Mouse (Mus musculus): ENCODE results near the gene Mfn2.
A peak's percentile ranks its signal among the peaks of the same experiment; 100 is the strongest.

Mfn2 gene

DNA sequence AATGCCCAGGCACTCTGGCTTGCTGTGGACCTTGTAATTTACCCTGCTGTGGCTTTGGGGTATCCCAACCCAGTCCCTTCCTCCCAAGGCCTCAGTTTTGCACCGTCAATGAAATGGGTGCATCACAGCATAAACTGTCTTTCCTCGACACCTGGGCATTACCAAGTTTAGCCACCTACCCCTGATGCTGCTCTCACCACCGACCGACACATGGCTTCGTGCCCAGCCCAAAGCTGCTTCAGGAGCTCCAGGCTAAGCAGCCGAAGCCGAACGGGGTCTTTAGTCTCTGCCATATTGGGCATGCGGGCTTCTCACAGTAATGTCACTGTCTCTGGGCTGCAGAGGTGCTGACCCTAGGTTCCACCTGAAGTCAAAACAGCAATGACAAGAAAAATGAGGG is 38.4 kb downstream of the Mfn2 start:
- no peak for DNase-seq

GRCm38 (mm10) chr4:147865651-147866050 is 38.9 kb downstream of the Mfn2 start:
- no peak for DNase-seq

DNA sequence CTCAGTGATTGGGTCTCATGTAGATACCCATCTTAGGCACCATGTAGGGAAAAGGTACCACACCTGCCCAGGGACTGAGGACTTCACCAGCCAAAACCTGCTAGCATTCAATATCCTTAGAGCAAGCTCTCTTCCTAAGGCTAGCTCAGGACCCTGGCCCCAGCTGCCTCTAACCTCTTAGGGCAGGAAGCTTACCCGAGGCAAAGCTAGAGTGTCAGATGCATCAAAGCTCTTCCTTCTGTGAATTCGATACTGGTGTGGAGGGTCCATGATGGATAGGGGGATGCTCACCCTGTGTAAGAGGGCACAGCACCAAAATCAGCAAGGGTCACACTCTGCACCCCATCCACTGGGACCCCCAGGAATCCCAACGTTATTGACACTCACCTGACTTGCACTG is 42.5 kb downstream of the Mfn2 start:
- DNase-seq = no peak

GRCm38 (mm10) chr4:147850776-147851175 is 53.7 kb downstream of the Mfn2 start:
- DNase-seq = no peak

DNA sequence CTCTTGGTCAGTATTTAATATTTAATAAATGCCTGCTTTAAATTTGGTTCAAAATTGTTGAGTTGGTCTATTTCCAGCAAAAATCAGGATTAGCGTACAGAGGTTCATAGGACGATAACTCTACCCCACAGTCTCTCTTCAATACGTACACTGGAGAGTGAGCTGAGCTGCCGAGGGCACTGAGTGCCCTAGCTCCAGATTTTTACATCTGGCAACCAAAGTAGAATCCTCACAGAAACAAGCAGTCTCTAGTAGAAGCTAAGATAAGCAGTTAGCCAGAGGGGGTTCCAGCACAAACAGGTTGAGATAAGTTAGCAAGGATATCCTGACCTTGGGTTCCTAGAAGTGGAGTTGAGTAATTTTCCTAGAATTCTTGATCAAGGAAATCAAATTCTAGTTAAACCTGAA is 55.9 kb downstream of the Mfn2 start:
- DNase-seq = no peak

- peak; percentile 84 for DNase-seq
These were observed 56.6 kb downstream of the Mfn2 start, which contains the start of gene Zfp933 for GRCm38 (mm10) chr4:147847614-147848583. Zfp933 (minus strand) TSS chr4:147848366.

DNA sequence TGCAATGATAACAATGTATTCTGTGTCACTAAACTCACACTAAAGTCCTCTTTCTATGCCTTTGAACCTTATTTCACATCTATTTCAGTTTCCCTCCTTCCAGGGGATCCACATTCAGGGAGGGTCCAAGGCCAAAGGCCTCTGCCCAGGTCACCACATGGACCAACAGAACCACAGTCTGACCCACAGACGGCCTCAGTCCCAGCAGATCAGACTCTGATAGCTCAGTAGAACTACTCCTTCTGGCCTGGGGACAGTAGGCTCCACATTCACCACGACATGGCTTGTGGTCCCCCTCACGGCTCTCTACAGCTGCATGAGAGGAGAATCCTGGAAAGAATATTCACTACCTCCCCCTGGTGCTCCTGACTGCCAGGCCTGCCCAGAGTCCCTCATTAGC is 61.6 kb downstream of the Mfn2 start:
- DNase-seq = no peak

- peak; percentile 72 for DNase-seq
These were observed 65.2 kb downstream of the Mfn2 start for GRCm38 (mm10) chr4:147839282-147839681.

DNA sequence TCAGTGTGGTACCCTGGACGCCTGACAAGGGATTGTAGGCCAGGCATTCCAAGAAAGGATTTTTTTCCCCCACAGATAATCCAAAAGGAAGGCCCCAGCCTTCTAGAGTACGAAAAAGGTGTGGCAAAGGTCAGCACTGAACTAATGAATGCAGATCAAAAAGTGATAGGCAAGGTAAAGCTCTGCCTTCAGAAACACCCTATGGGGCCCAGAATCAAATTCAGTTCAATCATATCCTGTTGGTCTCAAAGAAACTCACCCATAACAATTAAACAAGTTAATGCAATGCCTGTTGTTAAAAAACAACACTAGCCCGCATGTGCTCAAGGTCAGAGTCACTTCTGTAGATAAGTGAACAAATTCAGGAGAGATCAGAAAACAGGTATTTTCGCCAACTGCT is 80.1 kb downstream of the Mfn2 start:
- DNase-seq = no peak

Measured in kidney, adult 11 months (tissue).